Mouse (Mus musculus): ENCODE data around the gene Pfkfb2.

DNA sequence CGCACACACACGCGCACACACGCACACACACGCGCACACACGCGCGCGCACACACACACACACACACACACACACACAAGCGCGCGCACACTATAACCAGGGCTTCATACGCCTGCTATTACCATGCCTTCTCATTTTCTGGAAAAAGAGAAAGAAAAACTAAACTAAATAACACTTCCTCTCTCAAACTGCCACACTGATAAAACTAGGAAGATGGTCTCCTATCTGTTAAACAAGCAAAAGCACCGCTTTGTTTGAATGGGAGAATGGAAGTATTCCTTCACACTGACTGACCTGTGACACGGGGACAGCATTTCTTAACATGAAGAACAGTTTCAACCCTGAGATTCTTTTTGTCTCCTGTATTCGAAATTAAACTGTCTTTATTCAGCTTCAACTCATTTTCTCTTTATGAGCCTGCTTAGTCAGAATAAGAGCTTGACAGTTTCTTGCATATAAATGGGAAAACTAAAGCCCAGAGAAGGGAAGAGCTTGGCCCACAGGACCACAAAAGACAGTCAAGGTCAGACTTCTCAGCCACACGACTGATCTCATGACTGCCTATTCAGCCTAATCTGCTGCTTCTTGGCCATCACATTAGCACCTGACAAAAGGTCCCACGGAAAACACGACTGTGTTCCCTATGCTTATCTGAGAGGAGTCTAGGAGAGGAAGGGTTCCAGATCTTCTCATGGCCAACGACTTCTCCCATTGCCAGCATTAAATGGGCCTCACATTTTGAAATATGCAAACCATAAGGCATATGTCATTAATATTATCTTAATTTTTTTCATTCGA lies 18.6 kb downstream of the Pfkfb2 start:
- no peak for TF ChIP-seq EP300 (IDR thresholded peaks at IDR 0.05; ENCODE audit: low read depth)
- no peak for TF ChIP-seq CTCF (IDR thresholded peaks at IDR 0.05; ENCODE audit: low read depth)

Measured in liver, postnatal 0 days (tissue).